Mouse (Mus musculus) monocyte, adult 5-6 weeks (primary cell): ENCODE data around the gene Sulf2. TPM values are rescaled to one million over a fixed set of nuclear protein-coding genes. Genes with fewer than 3 reads are reported as not detected.

Experiments
- total RNA-seq: library from RNA; stranded (forward); fragments of 200-1000, 200-491, 200-594 nt; gene quantifications from 3 replicates; pipeline ENCODE4 v1.2.3, GENCODE M21; 2017

Sulf2 gene
- total RNA-seq, 1 experiment from 2014 or later = 20.9 TPM

Other genes with a start within 250 kb of the Sulf2 start
- 73.0 to 105 TPM (median 76.8 TPM) in 3 replicates for gene Ncoa3, start 163.0 kb downstream of the Sulf2 start, total RNA-seq